Mouse (Mus musculus): ENCODE measurements around the gene Camta1.

- TF ChIP-seq GATA1 (IDR thresholded peaks at IDR 0.05; ENCODE audit: low read length), result no peak
- TF ChIP-seq TAL1 (IDR thresholded peaks at IDR 0.05; ENCODE audit: low read length), result no peak
Observed at GRCm38 (mm10) chr4:150927789-150928188, 933.9 kb downstream of the Camta1 start.
